Mouse (Mus musculus): ENCODE results near the gene Zfand4. TPM values are rescaled to one million over a fixed set of nuclear protein-coding genes. Genes with fewer than 3 reads are reported as not detected.

Gene Zfand4
- total and polyA plus RNA-seq, 3 experiments = 4.3 to 5.5 TPM; not detected in 1

- TF ChIP-seq BHLHE40 (IDR thresholded peaks at IDR 0.05; ENCODE audit: borderline replicate concordance, low read depth, low read length) (peak; percentile 74; the same call in 1 of the 2 replicates), EP300 (IDR thresholded peaks at IDR 0.05; ENCODE audit: low read depth in 1 of 2, low read length in 2 of 2) (peak; percentile 96)
Measured at GRCm38 (mm10) chr6:116349997-116350396, 86.0 kb downstream of the Zfand4 start (continued).

- Histone ChIP-seq H3K9ac (ENCODE audit: control insufficient read depth, low read depth, low read length, poor library complexity, severe bottlenecking) (no peak overlapping the region), H3K4me1 (ENCODE audit: control insufficient read depth in 1 of 2, insufficient read depth in 2 of 2, low read length in 2 of 2) (peaks cover 20 to 37% of the 10 kb centered on the region in 2 experiments), H3K27ac (ENCODE audit: control insufficient read depth, low read depth, low read length) (peak overlapping the region; percentile 30), H3K27me3 (ENCODE audit: control insufficient read depth in 1 of 2, insufficient read depth in 2 of 2, low read length in 2 of 2) (no peaks in the 10 kb centered on the region), H3K4me3 (ENCODE audit: control insufficient read depth in 1 of 2, insufficient read depth in 1 of 2, low read depth in 2 of 2, low read length in 2 of 2) (peak overlapping the region in 1 of 2 experiments; percentile 10; a peak in 1 of 4 replicates), H3K9me3 (replicated peaks; ENCODE audit: insufficient read depth, low read length) (no peaks in the 10 kb centered on the region), H3K36me3 (ENCODE audit: control insufficient read depth in 1 of 2, insufficient read depth in 2 of 2, low read length in 2 of 2) (peaks cover 0 to 25% of the 10 kb centered on the region in 2 experiments; a peak in 2 of 4 replicates), H3K79me2 (ENCODE audit: control insufficient read depth, insufficient read depth, low read length, poor library complexity) (peaks cover 5% of the 10 kb centered on the region)
- DNase-seq (ENCODE audit: low read depth, low spot score) = peak; percentile 52
- TF ChIP-seq ZNF384 (IDR thresholded peaks at IDR 0.05; ENCODE audit: low read depth, low read length) (no peak), UBTF (IDR thresholded peaks at IDR 0.05; ENCODE audit: borderline replicate concordance, insufficient read depth, low read depth, low read length) (no peak), MXI1 (IDR thresholded peaks at IDR 0.05; ENCODE audit: low read depth, low read length) (peak; percentile 28; the same call in 1 of the 2 replicates), MYB (IDR thresholded peaks at IDR 0.05; ENCODE audit: low read depth, low read length) (no peak), CHD1 (IDR thresholded peaks at IDR 0.05; ENCODE audit: low read depth, low read length) (no peak), MAX (IDR thresholded peaks at IDR 0.05; ENCODE audit: low read length) (peak; percentile 20; the same call in 1 of the 2 replicates), POLR2AphosphoS5 (IDR thresholded peaks at IDR 0.05; ENCODE audit: borderline replicate concordance, low read depth, low read length) (no peak), GABPA (IDR thresholded peaks at IDR 0.05; ENCODE audit: low read depth, low read length) (no peak), TBP (IDR thresholded peaks at IDR 0.05; ENCODE audit: low read depth, low read length) (no peak), MAFK (IDR thresholded peaks at IDR 0.05; ENCODE audit: borderline replicate concordance, low read depth, low read length) (no peak), TAL1 (IDR thresholded peaks at IDR 0.05; ENCODE audit: low read length) (peak; percentile 32), GATA1 (IDR thresholded peaks at IDR 0.05; ENCODE audit: low read depth, low read length) (no peak), KAT2A (conservative IDR thresholded peaks at IDR 0.05; ENCODE audit: low read depth, low read length) (no peak), USF2 (IDR thresholded peaks at IDR 0.05; ENCODE audit: borderline replicate concordance in 1 of 2, insufficient read depth in 1 of 2, low read depth in 1 of 2, low read length in 2 of 2) (no peak), ETS1 (IDR thresholded peaks at IDR 0.05; ENCODE audit: low read depth, low read length) (0 out of 2 replicates have a peak, but pooled peaks have one; percentile 36), SIN3A (IDR thresholded peaks at IDR 0.05; ENCODE audit: low read length) (no peak; the same call in 1 of the 2 replicates), ELF1 (IDR thresholded peaks at IDR 0.05; ENCODE audit: low read depth, low read length) (no peak), HCFC1 (IDR thresholded peaks at IDR 0.05; ENCODE audit: low read depth, low read length) (no peak), CTCF (IDR thresholded peaks at IDR 0.05 in 2 of 3, conservative IDR thresholded peaks at IDR 0.05 in 1 of 3; ENCODE audit: control insufficient read depth in 1 of 3, insufficient read depth in 1 of 3, low read depth in 2 of 3, low read length in 3 of 3, poor library complexity in 1 of 3, severe bottlenecking in 1 of 3) (no peak), ZC3H11A (IDR thresholded peaks at IDR 0.05; ENCODE audit: low read depth, low read length) (no peak), TCF12 (IDR thresholded peaks at IDR 0.05; ENCODE audit: low read depth, low read length) (peak; percentile 61; the same call in 1 of the 2 replicates), BHLHE40 (IDR thresholded peaks at IDR 0.05; ENCODE audit: borderline replicate concordance, low read depth, low read length) (peak; percentile 43; the same call in 1 of the 2 replicates), NRF1 (IDR thresholded peaks at IDR 0.05; ENCODE audit: insufficient read depth, low read depth, low read length, poor library complexity, severe bottlenecking) (no peak), ZMIZ1 (IDR thresholded peaks at IDR 0.05; ENCODE audit: low read depth, low read length) (no peak), SMC3 (IDR thresholded peaks at IDR 0.05; ENCODE audit: low read depth, low read length) (no peak), RAD21 (IDR thresholded peaks at IDR 0.05; ENCODE audit: low read depth, low read length) (no peak), CHD2 (IDR thresholded peaks at IDR 0.05; ENCODE audit: low read length) (no peak), MEF2A (IDR thresholded peaks at IDR 0.05; ENCODE audit: extremely low read depth, insufficient replicate concordance, low read depth, low read length, poor library complexity, severe bottlenecking) (no peak), EP300 (IDR thresholded peaks at IDR 0.05; ENCODE audit: low read depth in 1 of 2, low read length in 2 of 2) (peak in 1 of 2 experiments; percentile 61; a peak in 2 of 4 replicates), ZKSCAN1 (IDR thresholded peaks at IDR 0.05; ENCODE audit: low read depth, low read length) (no peak), POLR2AphosphoS2 (IDR thresholded peaks at IDR 0.05; ENCODE audit: low read length) (no peak), E2F4 (IDR thresholded peaks at IDR 0.05; ENCODE audit: borderline replicate concordance, low read depth, low read length) (no peak), MYC (IDR thresholded peaks at IDR 0.05; ENCODE audit: low read depth, low read length) (no peak), POLR2A (IDR thresholded peaks at IDR 0.05; ENCODE audit: control insufficient read depth in 1 of 2, insufficient read depth in 1 of 2, low read depth in 1 of 2, low read length in 2 of 2, poor library complexity in 1 of 2) (no peak)
Measured at GRCm38 (mm10) chr6:116350643-116351042, 86.6 kb downstream of the Zfand4 start.

All from MEL (cell line).